Mouse (Mus musculus) gastrocnemius, postnatal 4 days (tissue): ENCODE measurements around the gene Adat2. TPM values are rescaled to one million over a fixed set of nuclear protein-coding genes. Genes with fewer than 3 reads are reported as not detected.

Experiments used
- DNase-seq, 2 experiments: peaks; one replicate each; pipeline ENCODE4 v3.0.0; 2021 to 2022; ENCODE audit warnings: low spot score in 2 of 2, mixed read lengths in 2 of 2
- total RNA-seq, 2 experiments: library from RNA; stranded (reverse); gene quantifications; 2 replicates each; pipeline ENCODE4 v1.2.3; 2021

Gene Adat2
- total RNA-seq, 2 experiments from 2014 or later: 5.1 to 5.7 TPM

DNA sequence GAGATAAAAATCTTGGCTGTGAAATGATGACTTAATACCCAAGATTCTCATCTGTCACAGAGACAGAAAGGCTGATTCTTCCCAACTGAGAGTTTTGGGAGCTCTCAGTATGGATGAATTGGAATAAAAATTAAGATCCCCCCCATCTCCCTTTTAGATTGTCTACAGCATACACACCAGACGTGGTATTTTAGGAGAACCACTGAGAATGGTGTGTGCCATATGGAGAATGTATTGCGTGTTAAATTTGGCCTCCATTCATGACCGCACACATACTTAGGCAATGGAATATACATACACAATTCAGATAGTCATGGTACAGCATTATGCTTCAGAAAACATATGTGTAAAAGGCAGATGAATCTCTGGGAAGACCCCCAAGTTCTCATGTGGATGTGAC, 40.8 kb downstream of the Adat2 start:
- no peak for DNase-seq

- DNase-seq: no peak
Measured at GRCm38 (mm10) chr10:13596073-13596472, 43.4 kb downstream of the Adat2 start.

DNA sequence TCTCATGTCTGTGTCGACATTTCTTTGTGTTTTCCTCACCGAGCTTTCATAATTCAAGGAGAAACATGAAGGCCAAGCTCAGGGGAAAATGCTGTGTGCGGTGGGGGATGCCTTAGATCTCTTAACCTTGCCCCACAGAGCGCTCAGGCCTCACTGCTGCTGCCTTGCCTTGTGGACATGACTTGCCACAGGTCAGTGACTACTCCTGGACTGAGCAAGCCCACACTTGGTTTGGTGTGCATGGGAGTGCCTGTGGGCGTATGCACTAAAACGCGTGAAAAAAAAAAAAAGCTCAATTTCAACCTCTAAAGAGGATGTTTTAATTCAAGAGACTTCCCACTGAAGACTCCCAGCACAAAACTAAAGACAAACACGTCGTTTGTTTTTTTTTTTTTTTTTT, 44.2 kb downstream of the Adat2 start:
- no peak for DNase-seq

DNA sequence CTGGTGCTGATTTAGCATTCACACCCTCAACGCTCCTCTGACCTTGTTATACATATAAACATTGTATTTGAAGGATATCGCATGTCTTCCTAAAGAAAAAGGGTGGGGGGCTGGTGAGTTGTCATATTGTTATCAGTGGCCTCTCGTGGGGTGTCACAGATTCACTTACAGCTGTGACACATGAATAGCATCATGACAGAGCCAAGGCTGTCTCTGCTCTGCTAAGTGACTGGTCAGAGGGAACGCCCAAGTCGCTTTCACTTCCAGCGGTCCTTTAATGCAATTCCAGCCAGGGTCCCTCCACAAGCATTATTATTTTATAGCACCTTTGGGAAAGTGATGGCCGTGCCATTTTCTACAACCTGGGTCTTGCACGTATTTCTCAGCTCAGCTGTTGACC, 44.8 kb downstream of the Adat2 start:
- no peak for DNase-seq

DNA sequence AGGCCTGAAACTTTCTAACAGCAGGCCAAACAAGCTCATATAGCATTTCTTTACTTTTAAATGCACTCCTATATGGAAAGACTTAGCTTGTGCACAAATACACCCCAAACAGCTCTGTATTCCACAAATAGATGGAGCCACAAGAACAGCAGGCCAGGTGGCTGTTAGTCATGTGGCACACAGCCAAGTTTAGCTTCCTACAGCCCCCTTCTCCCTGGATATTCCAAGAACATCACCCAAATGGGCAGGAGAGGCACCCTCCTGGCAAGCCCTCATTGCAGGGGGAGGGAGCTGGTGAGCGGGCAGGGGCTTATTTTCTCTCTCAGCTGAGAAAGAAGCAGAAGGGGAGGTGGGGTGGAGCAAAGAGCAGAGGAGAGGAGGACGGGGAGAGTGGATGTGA, 48.2 kb downstream of the Adat2 start:
- no peak for DNase-seq

Other genes with a start within 250 kb of the Adat2 start
- 10 to 100 TPM; 75.0 to 78.7 TPM for gene Phactr2, start 78.5 kb upstream of the Adat2 start, total RNA-seq
- 10 to 100 TPM; 24.4 to 26.4 TPM for gene Fuca2, start 53.4 kb upstream of the Adat2 start, total RNA-seq
- gene Pex3, start 248 bp downstream of the Adat2 start, total RNA-seq: 10 to 100 TPM; 18.0 to 23.0 TPM